10 mouse cellular contexts compared by ENCODE assay signal in genomic region chr13:104023356-104023911, GRCm38 (mm10).
DNase-seq lines count a peak whose midpoint lies in the region.
"Had no signal": no experiment of that assay in that cellular context is flagged by ENCODE, and none has a peak within 500 bp of the region (broad histone marks: within the 10 kb centered on the region; RNA-seq: fewer than 3 reads in every experiment).

No protein-coding gene starts in this region.

- no peak overlapping the region for H3K4me3 ChIP-seq in brown adipose tissue, adult 24 weeks (ENCODE audit: insufficient read depth, low read depth, low read length)
- H3K4me3 ChIP-seq: hindbrain, embryonic 15.5 days had no signal

- peaks cover 4% of the 10 kb centered on the region; the same call in 1 of the 2 replicates for H3K4me1 ChIP-seq in brown adipose tissue, adult 24 weeks (ENCODE audit: control insufficient read depth, insufficient read depth, insufficient read length, low read length)

- peak; percentile 41 to 60 for DNase-seq in left cerebral cortex, adult 18-20 months (ENCODE audit: low spot score in 2 of 2)
- DNase-seq in left cerebral cortex, adult 11 months (ENCODE audit: low spot score) = no peak
- peak; percentile 44 to 68 for DNase-seq in frontal cortex, postnatal 36 days (ENCODE audit: low spot score in 2 of 2)
- peak; percentile 28 for DNase-seq in right cerebral cortex, postnatal 14 days
- DNase-seq in cerebellum, adult 9-10 months = no peak
- DNase-seq in thymus, postnatal 0 days (ENCODE audit: low spot score) = no peak
- DNase-seq: gastrocnemius, postnatal 36 days; lung, adult 2 months had no signal

- H3K27ac ChIP-seq in brown adipose tissue, adult 24 weeks (replicated peaks; ENCODE audit: low read depth, low read length) = peak overlapping the region; percentile 91
- H3K27ac ChIP-seq: hindbrain, embryonic 15.5 days had no signal

Comparison
In these comparisons a context has a peak if more than half of its experiments do, and no peak if none do; other contexts are left out.
1. DNase-seq: peak in left cerebral cortex, adult 18-20 months (2 of 2), frontal cortex, postnatal 36 days (2 of 2) and right cerebral cortex, postnatal 14 days (single experiment); none in left cerebral cortex, adult 11 months (single experiment), cerebellum, adult 9-10 months (single experiment) and thymus, postnatal 0 days (single experiment).